Mouse (Mus musculus): ENCODE results near the gene Tfeb. TPM values are rescaled to one million over a fixed set of nuclear protein-coding genes. Genes with fewer than 3 reads are reported as not detected.

Gene Tfeb
- polyA plus RNA-seq, 1 experiment from 2014 or later, result 5.8 TPM

- H3K4me1 ChIP-seq (ENCODE audit: insufficient read depth), result peaks cover 9% of the 10 kb centered on the region
- WGBS (ENCODE audit: insufficient replicate concordance), result 1% methylated on average over 32 of the region's 45 CpGs
- DNase-seq (peak; percentile 44), ATAC-seq (peak; percentile 29; the same call in 1 of the 2 replicates)
- TF ChIP-seq EP300 (IDR thresholded peaks at IDR 0.05; ENCODE audit: low read depth), result no peak
- TF ChIP-seq CTCF (IDR thresholded peaks at IDR 0.05; ENCODE audit: low read depth), result no peak
- peak overlapping the region; percentile 82 for H3K4me2 ChIP-seq (ENCODE audit: low read depth, low read length)
- H3K27ac ChIP-seq (ENCODE audit: low read depth), result 0 out of 2 replicates have a peak overlapping the region, but pooled peaks have one; percentile 8
- no peaks in the 10 kb centered on the region for H3K36me3 ChIP-seq (replicated peaks; ENCODE audit: insufficient read depth, low read length)
- peak overlapping the region; percentile 58 for H3K9ac ChIP-seq (replicated peaks)
- no peaks in the 10 kb centered on the region for H3K9me3 ChIP-seq (ENCODE audit: low read length)
- H3K4me3 ChIP-seq (ENCODE audit: low read depth, low read length), result peak overlapping the region; percentile 48
- H3K27me3 ChIP-seq (ENCODE audit: insufficient read depth, low read length), result peaks cover 28% of the 10 kb centered on the region
Measured at GRCm38 (mm10) chr17:47833029-47833627, 96.3 kb downstream of the Tfeb start.

- Histone ChIP-seq H3K27ac (ENCODE audit: low read depth) (0 out of 2 replicates have a peak overlapping the region, but pooled peaks have one; percentile 8), H3K9me3 (ENCODE audit: low read length) (no peaks in the 10 kb centered on the region), H3K9ac (replicated peaks) (peak overlapping the region; percentile 48), H3K4me1 (ENCODE audit: insufficient read depth) (peaks cover 9% of the 10 kb centered on the region), H3K27me3 (ENCODE audit: insufficient read depth, low read length) (peaks cover 28% of the 10 kb centered on the region), H3K36me3 (replicated peaks; ENCODE audit: insufficient read depth, low read length) (no peaks in the 10 kb centered on the region), H3K4me2 (ENCODE audit: low read depth, low read length) (peak overlapping the region; percentile 82), H3K4me3 (ENCODE audit: low read depth, low read length) (peak overlapping the region; percentile 48)
- TF ChIP-seq EP300 (IDR thresholded peaks at IDR 0.05; ENCODE audit: low read depth) (no peak), CTCF (IDR thresholded peaks at IDR 0.05; ENCODE audit: low read depth) (no peak)
- ATAC-seq (no peak), DNase-seq (no peak)
- 3% methylated on average over 41 of the region's 45 CpGs for WGBS (ENCODE audit: insufficient replicate concordance)
Measured at GRCm38 (mm10) chr17:47833628-47834481, 97.0 kb downstream of the Tfeb start.

GRCm38 (mm10) chr17:47834482-47834767 is 97.6 kb downstream of the Tfeb start, which contains the start of gene Mdfi:
Mdfi (minus strand) TSS chr17:47834691.
- Histone ChIP-seq H3K36me3 (replicated peaks; ENCODE audit: insufficient read depth, low read length) (no peaks in the 10 kb centered on the region), H3K27me3 (ENCODE audit: insufficient read depth, low read length) (peaks cover 28% of the 10 kb centered on the region), H3K27ac (ENCODE audit: low read depth) (0 out of 2 replicates have a peak within 1 kb of the TSS, but pooled peaks have one; percentile 8), H3K4me1 (ENCODE audit: insufficient read depth) (peaks cover 9% of the 10 kb centered on the region), H3K4me3 (ENCODE audit: low read depth, low read length) (peak within 1 kb of the TSS; percentile 48), H3K4me2 (ENCODE audit: low read depth, low read length) (peak within 1 kb of the TSS; percentile 82), H3K9ac (replicated peaks) (peak within 1 kb of the TSS; percentile 48), H3K9me3 (ENCODE audit: low read length) (no peaks in the 10 kb centered on the region)
- DNase-seq (no peak), ATAC-seq (no peak)
- TF ChIP-seq CTCF (IDR thresholded peaks at IDR 0.05; ENCODE audit: low read depth), result no peak
- TF ChIP-seq EP300 (IDR thresholded peaks at IDR 0.05; ENCODE audit: low read depth), result no peak
- 5% methylated on average over 15 of the region's 18 CpGs for WGBS (ENCODE audit: insufficient replicate concordance)

GRCm38 (mm10) chr17:47837808-47838207 is 101.0 kb downstream of the Tfeb start:
- 28% methylated on average over 6 of the region's 6 CpGs for WGBS (ENCODE audit: insufficient replicate concordance)
- H3K36me3 ChIP-seq (replicated peaks; ENCODE audit: insufficient read depth, low read length), result no peaks in the 10 kb centered on the region
- peaks cover 16% of the 10 kb centered on the region for H3K4me1 ChIP-seq (ENCODE audit: insufficient read depth)
- no peaks in the 10 kb centered on the region for H3K9me3 ChIP-seq (ENCODE audit: low read length)
- H3K4me3 ChIP-seq (ENCODE audit: low read depth, low read length), result no peak overlapping the region
- no peak overlapping the region for H3K9ac ChIP-seq (replicated peaks)
- peaks cover 26% of the 10 kb centered on the region for H3K27me3 ChIP-seq (ENCODE audit: insufficient read depth, low read length)
- H3K4me2 ChIP-seq (ENCODE audit: low read depth, low read length), result no peak overlapping the region
- no peak for DNase-seq
- no peak for ATAC-seq
- H3K27ac ChIP-seq (ENCODE audit: low read depth), result no peak overlapping the region
- TF ChIP-seq EP300 (IDR thresholded peaks at IDR 0.05; ENCODE audit: low read depth) (no peak), CTCF (IDR thresholded peaks at IDR 0.05; ENCODE audit: low read depth) (no peak)

- no peak for DNase-seq
- H3K4me2 ChIP-seq (ENCODE audit: low read depth, low read length), result no peak overlapping the region
- H3K4me1 ChIP-seq (ENCODE audit: insufficient read depth), result peaks cover 7% of the 10 kb centered on the region; the same call in 1 of the 2 replicates
- no peaks in the 10 kb centered on the region for H3K36me3 ChIP-seq (replicated peaks; ENCODE audit: insufficient read depth, low read length)
- H3K9ac ChIP-seq (replicated peaks), result no peak overlapping the region
- 76% methylated on average over 7 of the region's 8 CpGs for WGBS (ENCODE audit: insufficient replicate concordance)
- H3K27ac ChIP-seq (ENCODE audit: low read depth), result no peak overlapping the region
- TF ChIP-seq EP300 (IDR thresholded peaks at IDR 0.05; ENCODE audit: low read depth) (no peak), CTCF (IDR thresholded peaks at IDR 0.05; ENCODE audit: low read depth) (no peak)
- no peaks in the 10 kb centered on the region for H3K27me3 ChIP-seq (ENCODE audit: insufficient read depth, low read length)
- no peak for ATAC-seq
- no peaks in the 10 kb centered on the region for H3K9me3 ChIP-seq (ENCODE audit: low read length)
- no peak overlapping the region for H3K4me3 ChIP-seq (ENCODE audit: low read depth, low read length)
Measured at GRCm38 (mm10) chr17:47841521-47841920, 104.7 kb downstream of the Tfeb start.

Other genes starting within 250 kb of the Tfeb start
- 6.5 and 8.1 TPM in 2 replicates for gene Taf8, start 234.7 kb upstream of the Tfeb start, polyA plus RNA-seq (2015; fragmentation: Nextera tagmentation; extraction: Ambion mirVana)
- 249 and 250 TPM in 2 replicates for gene Ccnd3, start 232.0 kb upstream of the Tfeb start, polyA plus RNA-seq (2015; fragmentation: Nextera tagmentation; extraction: Ambion mirVana)
- gene Bysl, start 125.5 kb upstream of the Tfeb start, polyA plus RNA-seq (2015; fragmentation: Nextera tagmentation; extraction: Ambion mirVana), result 8.9 and 10.6 TPM in 2 replicates
- gene Med20, start 125.4 kb upstream of the Tfeb start, polyA plus RNA-seq (2015; fragmentation: Nextera tagmentation; extraction: Ambion mirVana), result 13.5 and 14.4 TPM in 2 replicates
- gene Gm20517, start 125.4 kb upstream of the Tfeb start, polyA plus RNA-seq (2015; fragmentation: Nextera tagmentation; extraction: Ambion mirVana), result 0.79 and 0.82 TPM in 2 replicates
- gene Usp49, start 106.3 kb upstream of the Tfeb start, polyA plus RNA-seq (2015; fragmentation: Nextera tagmentation; extraction: Ambion mirVana), result 1.2 and 1.6 TPM in 2 replicates
- 268 and 275 TPM in 2 replicates for gene Tomm6, start 48.6 kb upstream of the Tfeb start, polyA plus RNA-seq (2015; fragmentation: Nextera tagmentation; extraction: Ambion mirVana)
- gene Frs3, start 48.0 kb upstream of the Tfeb start, polyA plus RNA-seq (2015; fragmentation: Nextera tagmentation; extraction: Ambion mirVana), result 0.96 and 2.1 TPM in 2 replicates
- 0.13 TPM in 1 of 2 replicates, not detected in the other for gene Gm21981, start 42.6 kb upstream of the Tfeb start, polyA plus RNA-seq (2015; fragmentation: Nextera tagmentation; extraction: Ambion mirVana)
- gene Prickle4, start 42.3 kb upstream of the Tfeb start, polyA plus RNA-seq (2015; fragmentation: Nextera tagmentation; extraction: Ambion mirVana), result 0.25 TPM in 1 of 2 replicates, not detected in the other
- 0.07 and 0.15 TPM in 2 replicates for gene Pgc, start 10.2 kb upstream of the Tfeb start, polyA plus RNA-seq (2015; fragmentation: Nextera tagmentation; extraction: Ambion mirVana)
- 0.82 TPM in 2 replicates for gene Mdfi, start 97.7 kb downstream of the Tfeb start, polyA plus RNA-seq (2015; fragmentation: Nextera tagmentation; extraction: Ambion mirVana)
- 5.9 and 6.2 TPM in 2 replicates for gene Foxp4, start 187.6 kb downstream of the Tfeb start, polyA plus RNA-seq (2015; fragmentation: Nextera tagmentation; extraction: Ambion mirVana)

Measured in liver, postnatal 0 days (tissue).